Mouse (Mus musculus) heart, embryonic 16.5 days (tissue): Measurements from ENCODE around the gene Gm42791. TPM values are rescaled to one million over a fixed set of nuclear protein-coding genes. Genes with fewer than 3 reads are reported as not detected.

ENCODE experiments used
- ATAC-seq: fragments of 200-750 bp; cut with Nextera tagmentation; replicated peaks from 2 replicates; pipeline ENCODE4 v1.8.0; 2017; ENCODE audit warnings: moderate number of reproducible peaks; ENCODE audit not compliant: insufficient read depth, low FRiP score; ENCODE audit errors: extremely low read depth
- H3K27ac ChIP-seq: fragments of 300-500 bp; sonication (generic); 2 replicates; pipeline ENCODE4 v1.5.1; 2014; ENCODE audit warnings: mild to moderate bottlenecking, low read length, control low read depth, moderate library complexity
- H3K27me3 ChIP-seq: fragments of 300-500 bp; sonication (generic); 2 replicates; pipeline ENCODE4 v1.6.1; 2014; ENCODE audit warnings: low read length, mixed read lengths; ENCODE audit not compliant: control insufficient read depth, insufficient read depth
- H3K36me3 ChIP-seq: fragments of 300-500 bp; sonication (generic); 2 replicates; pipeline ENCODE4 v1.6.1; 2014; ENCODE audit not compliant: control insufficient read depth, insufficient read depth
- H3K4me1 ChIP-seq: fragments of 300-500 bp; sonication (generic); 2 replicates; pipeline ENCODE4 v1.6.1; 2014; ENCODE audit warnings: low read length, mixed read lengths; ENCODE audit not compliant: control insufficient read depth, insufficient read depth
- H3K4me2 ChIP-seq: fragments of 300-500 bp; sonication (generic); 2 replicates; pipeline ENCODE4 v1.6.1; 2014; ENCODE audit warnings: low read depth, mild to moderate bottlenecking, control low read depth, low read length
- H3K4me3 ChIP-seq: fragments of 300-500 bp; sonication (generic); 2 replicates; pipeline ENCODE4 v1.5.1; 2014; ENCODE audit warnings: mild to moderate bottlenecking, control low read depth, low read length
- H3K9ac ChIP-seq: fragments of 300-500 bp; sonication (generic); 2 replicates; pipeline ENCODE4 v1.6.1; 2014; ENCODE audit warnings: low read length, control low read depth
- H3K9me3 ChIP-seq: fragments of 300-500 bp; sonication (generic); replicated peaks from 2 replicates; pipeline ENCODE4 v1.6.1; 2016; ENCODE audit warnings: low read length; ENCODE audit not compliant: control insufficient read depth
- WGBS: fragments of 180-500 bp; shearing (Covaris S2); extraction: QIAGEN DNeasy Blood & Tissue Kit; methylation state at CpG from one replicate; pipeline ENCODE4 v1.1.7; 2014; 5-methylcytosine and 5-hydroxymethylcytosine counted together
- polyA plus RNA-seq: library from polyadenylated mRNA; unstranded; fragments of >200 nt; fragmentation: Nextera tagmentation; extraction: Ambion mirVana; gene quantifications from 2 replicates; pipeline ENCODE4 v1.2.1, GENCODE M21; 2015

Gm42791 gene
- polyA plus RNA-seq, 1 experiment from 2014 or later, result not detected

GRCm38 (mm10) chr5:149028394-149028793 is 33.4 kb upstream of the Gm42791 start:
- no peaks in the 10 kb centered on the region for H3K27me3 ChIP-seq
- H3K4me3 ChIP-seq, result no peak overlapping the region
- H3K36me3 ChIP-seq, result no peaks in the 10 kb centered on the region
- peaks cover 15% of the 10 kb centered on the region for H3K4me1 ChIP-seq
- H3K9ac ChIP-seq, result no peak overlapping the region
- 0 out of 2 replicates have a peak overlapping the region, but pooled peaks have one; percentile 14 for H3K27ac ChIP-seq
- 49% methylated on average over 5 of the region's 5 CpGs for WGBS
- no peak overlapping the region for H3K4me2 ChIP-seq
- ATAC-seq, result no peak
- H3K9me3 ChIP-seq, result peaks cover 4% of the 10 kb centered on the region; the same call in 1 of the 2 replicates

- ATAC-seq, result no peak
These were observed 32.4 kb upstream of the Gm42791 start for GRCm38 (mm10) chr5:149027389-149027788.

DNA sequence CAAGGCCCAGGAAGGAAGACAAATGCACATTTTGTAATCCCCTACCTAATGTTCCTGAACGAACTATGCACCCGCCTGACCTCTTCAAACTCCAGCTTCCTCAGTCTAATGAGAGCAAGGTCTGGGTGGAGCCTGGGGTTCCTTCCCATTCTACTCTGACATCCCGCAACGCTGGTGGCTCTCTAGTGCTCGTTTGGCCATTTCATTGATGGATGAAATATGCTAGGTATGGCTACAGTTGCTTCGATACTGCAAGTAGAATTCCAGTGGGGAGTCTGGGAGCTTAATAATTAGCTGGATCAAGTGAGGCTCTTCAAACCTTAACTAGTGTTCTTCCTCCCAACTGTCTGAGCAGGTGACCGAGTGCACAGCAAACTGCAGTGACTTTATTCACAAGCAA is 26.2 kb upstream of the Gm42791 start:
- Histone ChIP-seq H3K9me3 (no peaks in the 10 kb centered on the region), H3K36me3 (no peaks in the 10 kb centered on the region), H3K27ac (no peak overlapping the region), H3K9ac (no peak overlapping the region), H3K4me2 (peak overlapping the region; percentile 60), H3K27me3 (no peaks in the 10 kb centered on the region), H3K4me1 (peaks cover 3% of the 10 kb centered on the region), H3K4me3 (no peak overlapping the region)
- no peak for ATAC-seq
- WGBS, result 46% methylated on average over 7 of the region's 7 CpGs

More at GRCm38 (mm10) chr5:149027389-149027788, 32.4 kb upstream of the Gm42791 start:
- no peaks in the 10 kb centered on the region for H3K36me3 ChIP-seq
- no peak overlapping the region for H3K9ac ChIP-seq
- peaks cover 15% of the 10 kb centered on the region for H3K4me1 ChIP-seq
- no peaks in the 10 kb centered on the region for H3K27me3 ChIP-seq
- no peak overlapping the region for H3K4me2 ChIP-seq
- H3K9me3 ChIP-seq, result peaks cover 4% of the 10 kb centered on the region; the same call in 1 of the 2 replicates
- WGBS, result 77% methylated on average over 8 of the region's 8 CpGs
- H3K27ac ChIP-seq, result no peak overlapping the region
- no peak overlapping the region for H3K4me3 ChIP-seq

- H3K27me3 ChIP-seq, result no peaks in the 10 kb centered on the region
- WGBS, result 53% methylated on average over 16 of the region's 16 CpGs
- no peak for ATAC-seq
- no peaks in the 10 kb centered on the region for H3K9me3 ChIP-seq
- H3K36me3 ChIP-seq, result no peaks in the 10 kb centered on the region
- peak overlapping the region; percentile 22; the same call in 1 of the 2 replicates for H3K9ac ChIP-seq
- no peak overlapping the region for H3K27ac ChIP-seq
- peak overlapping the region; percentile 60 for H3K4me2 ChIP-seq
- peak overlapping the region; percentile 18 for H3K4me3 ChIP-seq
- peaks cover 7% of the 10 kb centered on the region for H3K4me1 ChIP-seq
These were observed 25.7 kb upstream of the Gm42791 start for GRCm38 (mm10) chr5:149020681-149021062.

DNA sequence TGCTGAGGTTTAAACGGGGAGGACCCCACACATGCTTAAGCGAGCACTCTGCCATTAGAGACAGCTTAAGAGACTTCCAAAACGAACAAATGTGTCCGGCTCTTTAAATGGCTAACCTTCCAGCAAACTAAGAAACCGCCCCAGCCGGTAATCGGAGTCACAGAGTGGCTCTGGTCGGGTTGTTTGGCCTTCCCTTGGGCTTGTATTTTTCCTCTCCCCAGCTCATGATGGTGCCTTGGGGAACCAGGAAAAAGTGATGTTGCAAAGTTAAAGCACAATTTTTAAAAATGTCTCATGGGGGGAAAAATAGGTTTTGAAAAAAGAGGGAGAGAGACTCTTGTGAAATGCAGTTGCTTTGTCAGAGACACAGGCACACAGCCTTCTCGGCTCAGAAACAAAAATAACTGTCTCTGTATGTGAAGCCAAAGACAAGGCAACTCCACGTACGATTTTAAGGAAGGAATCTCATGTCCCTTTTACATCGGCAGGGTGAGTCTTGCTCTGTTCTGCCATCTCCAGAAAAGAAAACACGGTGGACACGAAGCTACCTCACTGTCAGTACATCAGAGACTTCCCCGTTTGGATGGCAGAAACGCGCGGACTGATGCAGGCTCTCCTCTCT is 25.2 kb upstream of the Gm42791 start:
- Histone ChIP-seq H3K27me3 (no peaks in the 10 kb centered on the region), H3K27ac (0 out of 2 replicates have a peak overlapping the region, but pooled peaks have one; percentile 35), H3K9ac (0 out of 2 replicates have a peak overlapping the region, but pooled peaks have one; percentile 22), H3K9me3 (no peaks in the 10 kb centered on the region), H3K4me2 (peak overlapping the region; percentile 60), H3K36me3 (no peaks in the 10 kb centered on the region), H3K4me1 (peaks cover 7% of the 10 kb centered on the region), H3K4me3 (peak overlapping the region; percentile 18; the same call in 1 of the 2 replicates)
- no peak for ATAC-seq
- WGBS, result 39% methylated on average over 18 of the region's 18 CpGs

GRCm38 (mm10) chr5:149017666-149018415 is 22.9 kb upstream of the Gm42791 start:
- 80% methylated on average over 3 of the region's 3 CpGs for WGBS

GRCm38 (mm10) chr5:149017181-149017580 is 22.2 kb upstream of the Gm42791 start:
- no peak overlapping the region for H3K4me3 ChIP-seq
- no peak overlapping the region for H3K27ac ChIP-seq
- WGBS, result 88% methylated on average over 3 of the region's 3 CpGs
- H3K4me2 ChIP-seq, result no peak overlapping the region
- no peaks in the 10 kb centered on the region for H3K27me3 ChIP-seq
- peaks cover 10% of the 10 kb centered on the region for H3K4me1 ChIP-seq
- H3K9ac ChIP-seq, result no peak overlapping the region
- H3K9me3 ChIP-seq, result peaks cover 5% of the 10 kb centered on the region
- H3K36me3 ChIP-seq, result no peaks in the 10 kb centered on the region
- no peak for ATAC-seq

More at GRCm38 (mm10) chr5:149017666-149018415, 22.9 kb upstream of the Gm42791 start:
- Histone ChIP-seq H3K27me3 (no peaks in the 10 kb centered on the region), H3K4me1 (peaks cover 10% of the 10 kb centered on the region), H3K27ac (no peak overlapping the region), H3K9ac (no peak overlapping the region), H3K4me3 (no peak overlapping the region), H3K36me3 (no peaks in the 10 kb centered on the region), H3K4me2 (no peak overlapping the region), H3K9me3 (no peaks in the 10 kb centered on the region; the same call in 1 of the 2 replicates)
- ATAC-seq, result no peak

DNA sequence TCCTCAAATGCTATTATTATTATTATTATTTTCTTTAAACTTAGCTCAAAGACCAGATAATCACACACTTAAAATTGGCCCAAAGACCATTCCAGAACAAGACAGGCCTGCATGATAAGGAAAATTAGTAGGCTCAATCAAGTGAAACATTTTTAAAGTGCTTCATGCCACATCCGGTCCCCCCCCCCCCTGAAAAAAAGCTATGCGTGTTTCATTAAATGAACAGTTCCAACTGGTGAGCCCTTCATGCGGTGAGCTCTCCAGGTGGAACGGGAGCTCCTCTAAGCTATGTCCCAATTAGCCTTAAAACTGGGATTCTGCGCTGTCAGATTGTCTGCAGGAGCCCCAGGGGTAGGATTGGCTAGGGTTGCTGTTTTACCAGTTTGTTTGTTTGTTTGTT is 21.3 kb upstream of the Gm42791 start:
- WGBS, result 66% methylated on average over 5 of the region's 5 CpGs
- Histone ChIP-seq H3K9ac (no peak overlapping the region), H3K4me1 (peaks cover 10% of the 10 kb centered on the region), H3K9me3 (peaks cover 5% of the 10 kb centered on the region), H3K36me3 (no peaks in the 10 kb centered on the region), H3K4me3 (no peak overlapping the region; the same call in 1 of the 2 replicates), H3K4me2 (peak overlapping the region; percentile 87), H3K27me3 (no peaks in the 10 kb centered on the region), H3K27ac (no peak overlapping the region)
- ATAC-seq, result no peak
